Mouse (Mus musculus): Measurements from ENCODE around the gene Kansl1.
A peak's percentile ranks its signal among the peaks of the same experiment; 100 is the strongest.

Kansl1 gene

GRCm38 (mm10) chr11:104310226-104310887, 158.3 kb downstream of the Kansl1 start:
- DNase-seq (ENCODE audit: extremely low spot score, low spot score), result no peak

- no peak for DNase-seq (ENCODE audit: extremely low spot score, low spot score)
Observed at GRCm38 (mm10) chr11:104309377-104310225, 159.1 kb downstream of the Kansl1 start.

DNA sequence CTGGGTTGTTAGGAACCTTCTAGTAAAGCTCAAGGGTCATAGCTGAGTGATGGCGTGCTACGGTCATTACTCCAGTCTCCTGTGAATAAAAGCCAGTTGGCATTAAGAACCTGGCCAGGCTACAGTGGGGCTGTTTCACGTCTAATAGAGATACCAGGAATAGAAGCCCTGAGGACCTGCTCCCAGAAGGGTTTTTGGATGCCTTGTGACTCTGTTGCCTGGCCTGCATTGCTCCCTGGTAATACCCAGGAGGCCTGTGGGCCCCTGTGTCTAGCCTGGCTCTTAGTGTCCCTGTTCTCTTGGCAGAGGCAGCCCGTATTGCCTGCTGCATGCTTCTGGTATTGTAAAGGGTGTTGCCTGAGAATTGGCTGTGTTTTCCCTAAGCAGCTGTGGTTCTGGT, 161.5 kb downstream of the Kansl1 start:
- DNase-seq (ENCODE audit: extremely low spot score, low spot score), result no peak

DNA sequence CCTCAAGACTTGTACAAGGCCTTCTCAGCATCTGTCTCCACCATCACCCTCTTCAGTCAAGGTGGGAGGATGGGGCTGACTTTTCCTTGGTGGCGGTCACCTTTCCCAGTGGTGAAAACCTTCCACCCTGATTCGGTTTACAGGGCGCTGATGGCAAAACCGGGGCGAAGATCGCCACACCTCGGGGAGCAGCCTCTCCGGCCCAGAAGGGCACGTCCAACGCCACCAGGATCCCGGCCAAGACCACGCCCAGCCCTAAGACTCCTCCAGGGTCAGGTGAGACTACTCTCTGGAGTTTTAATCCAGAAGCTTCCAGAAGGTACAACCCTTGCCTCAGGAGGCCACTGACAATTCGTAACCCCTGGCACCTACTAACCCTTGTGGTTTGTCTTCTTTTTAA, 162.2 kb downstream of the Kansl1 start:
- DNase-seq (ENCODE audit: extremely low spot score, low spot score), result no peak

GRCm38 (mm10) chr11:104305711-104306110, 162.9 kb downstream of the Kansl1 start:
- no peak for DNase-seq (ENCODE audit: extremely low spot score, low spot score)

- no peak for DNase-seq (ENCODE audit: extremely low spot score, low spot score)
Observed at GRCm38 (mm10) chr11:104303088-104303960, 165.3 kb downstream of the Kansl1 start.

DNA sequence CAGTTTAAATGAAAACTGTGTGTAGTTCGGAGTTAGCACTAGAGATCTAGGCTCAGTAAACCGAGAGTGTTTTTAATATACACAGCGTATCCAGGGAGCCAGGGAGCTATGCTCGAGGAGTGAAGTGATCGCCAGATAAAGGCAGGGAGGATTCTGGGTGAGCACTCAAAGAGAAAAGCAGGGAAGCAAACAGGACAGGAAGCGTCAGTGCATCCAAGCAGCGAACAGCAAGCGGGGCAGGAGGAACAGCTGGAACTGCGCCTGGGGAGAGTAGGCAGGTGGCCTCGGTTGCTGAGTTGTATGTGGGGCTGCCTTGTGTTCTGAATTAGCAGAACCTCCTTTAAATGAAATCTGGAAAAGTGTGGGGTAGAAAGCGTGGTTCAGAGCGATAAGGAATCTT, 166.0 kb downstream of the Kansl1 start:
- DNase-seq (ENCODE audit: extremely low spot score, low spot score), result no peak

DNA sequence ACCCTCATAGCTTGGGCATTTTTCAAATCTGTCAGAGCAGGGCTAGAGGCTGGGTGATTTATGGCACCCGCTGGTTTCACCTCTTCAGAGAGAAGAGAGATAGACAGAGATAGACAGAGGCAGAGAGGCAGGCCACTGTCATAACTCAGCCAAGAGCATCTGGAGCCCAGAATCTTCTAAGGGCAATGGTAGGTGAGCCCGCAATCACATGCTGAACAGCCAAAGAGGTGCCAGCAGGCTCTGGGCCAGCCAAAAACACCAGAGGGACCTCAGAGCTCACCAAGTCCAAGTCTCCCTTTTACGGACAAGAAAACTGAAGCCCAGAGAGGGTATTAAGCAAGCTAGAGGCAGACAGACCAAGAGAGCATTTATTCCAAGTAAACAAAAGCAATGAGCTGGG, 171.0 kb downstream of the Kansl1 start:
- DNase-seq (ENCODE audit: extremely low spot score, low spot score), result no peak

DNA sequence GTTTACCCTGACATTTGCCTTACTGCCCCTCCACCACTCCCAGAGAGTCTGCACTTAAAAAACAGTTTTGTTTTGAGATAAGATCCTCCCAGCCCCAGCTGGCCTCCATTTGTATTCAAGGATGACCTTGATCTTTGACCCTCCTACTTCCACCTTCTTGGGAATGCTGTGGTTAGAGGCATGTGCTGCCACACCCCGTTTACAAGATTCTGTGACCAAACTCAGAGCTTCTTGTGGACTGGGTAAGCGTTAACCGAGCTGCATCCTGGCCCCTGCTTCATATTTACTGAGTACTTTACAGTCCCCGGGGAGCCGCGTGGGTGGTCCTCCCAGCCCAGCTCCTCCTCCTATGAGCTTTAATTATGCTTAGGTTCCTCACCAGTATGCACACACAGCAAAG, 173.0 kb downstream of the Kansl1 start:
- no peak for DNase-seq (ENCODE audit: extremely low spot score, low spot score)

DNA sequence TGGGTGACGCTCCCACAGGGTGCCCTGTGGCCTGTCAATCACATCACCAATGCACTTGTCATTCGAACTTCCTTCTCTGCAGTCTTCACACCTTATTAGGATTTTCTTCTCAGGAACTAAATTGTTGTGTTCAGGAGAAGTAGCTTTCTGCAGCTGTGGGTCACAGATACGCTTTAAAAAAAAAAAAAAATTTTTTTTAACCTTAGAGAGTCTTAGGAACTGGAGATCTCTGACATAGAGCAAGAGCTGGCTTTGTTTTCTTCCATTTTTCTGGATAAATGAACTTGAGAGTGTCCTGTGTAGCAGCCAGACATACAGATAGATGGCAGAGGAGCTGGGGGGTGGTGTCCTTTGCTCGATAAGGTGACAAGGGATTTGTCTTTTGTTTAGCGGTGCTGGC, 173.5 kb downstream of the Kansl1 start:
- DNase-seq (ENCODE audit: extremely low spot score, low spot score), result no peak

GRCm38 (mm10) chr11:104293241-104293640, 175.4 kb downstream of the Kansl1 start:
- no peak for DNase-seq (ENCODE audit: extremely low spot score, low spot score)

DNA sequence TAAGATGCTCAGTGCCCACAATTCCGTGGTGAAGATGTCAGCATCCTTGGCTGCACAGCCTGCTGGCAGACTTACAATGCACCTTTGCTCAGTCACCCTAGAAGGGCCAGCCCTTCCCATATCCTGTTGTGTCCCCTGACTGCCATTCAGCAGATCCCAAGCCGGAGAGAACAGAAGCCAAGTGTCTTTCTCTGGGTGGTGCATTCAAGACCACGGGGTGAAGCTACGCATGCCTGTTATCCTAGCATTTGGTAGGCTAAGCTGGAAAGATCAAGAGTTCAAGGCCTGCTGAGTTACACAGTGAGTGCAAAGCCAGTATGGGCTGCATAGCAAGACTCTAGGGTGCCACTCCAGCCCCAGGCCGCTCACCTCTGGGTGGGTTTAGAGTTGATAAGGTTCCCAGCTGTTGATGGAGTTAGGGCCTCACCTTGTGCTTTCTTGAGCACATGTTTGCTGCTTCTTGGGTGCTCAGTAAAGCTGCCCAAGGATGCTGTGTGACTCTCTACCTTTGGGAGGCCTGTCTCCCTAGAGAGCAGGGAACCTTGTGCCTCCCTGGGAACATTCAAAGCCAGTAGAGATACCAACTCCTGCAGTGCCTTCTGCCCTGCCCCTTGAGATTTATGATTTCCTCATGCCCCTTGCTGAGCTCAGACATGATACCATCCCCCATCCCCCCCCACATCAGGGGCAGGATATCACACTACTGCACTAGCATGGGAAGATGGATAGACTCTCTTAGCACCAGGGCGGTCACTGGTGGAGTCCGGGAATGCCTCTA, 176.0 kb downstream of the Kansl1 start:
- no peak for DNase-seq (ENCODE audit: extremely low spot score, low spot score)

GRCm38 (mm10) chr11:104289199-104290031, 179.2 kb downstream of the Kansl1 start:
- peak; percentile 78 for DNase-seq (ENCODE audit: extremely low spot score, low spot score)

DNA sequence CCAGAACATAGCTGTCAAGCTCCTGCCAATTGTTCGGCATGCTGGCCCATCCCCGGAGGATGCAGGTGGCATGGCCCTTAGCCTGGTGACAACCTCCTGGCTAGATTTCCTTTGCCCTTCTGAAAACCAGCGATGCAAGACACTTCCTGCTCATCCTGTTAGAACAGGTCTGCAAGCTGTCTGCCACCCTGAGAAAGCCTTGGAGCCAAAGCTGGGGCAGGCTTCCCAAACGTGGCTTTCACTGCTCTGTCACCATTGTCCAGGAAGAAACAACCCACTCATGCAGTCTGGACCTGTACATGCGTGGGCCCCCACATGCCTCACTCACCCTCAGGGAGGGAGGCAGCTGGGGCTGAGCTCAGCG, 179.8 kb downstream of the Kansl1 start:
- DNase-seq (ENCODE audit: extremely low spot score, low spot score), result no peak

GRCm38 (mm10) chr11:104287113-104287512, 181.5 kb downstream of the Kansl1 start:
- DNase-seq (ENCODE audit: extremely low spot score, low spot score), result no peak
